Mouse (Mus musculus) induced T-regulatory cell, adult 2 months (primary cell): ENCODE results near the gene Gm3055.
"Not testable (repeated sequence)": the region's sequence is repeated elsewhere in the genome, so short reads cannot be mapped to it uniquely, and the experiment has no call there.

Experiments
- DNase-seq: peaks from one replicate; pipeline ENCODE4 v3.0.0-alpha.2; 2012; ENCODE audit warnings: low read depth

The Gm3055 gene

GRCm38 (mm10) chr10:81770506-81771403, at the start of gene Gm3055:
Gm3055 (minus strand) TSS chr10:81771161.
- not testable (repeated sequence) for DNase-seq

GRCm38 (mm10) chr10:81811899-81812298, 40.9 kb upstream of the Gm3055 start, which contains the start of gene Gm4767:
Gm4767 (plus strand) TSS chr10:81812186.
- DNase-seq = peak; percentile 0

- not testable (repeated sequence) for DNase-seq
Measured at GRCm38 (mm10) chr10:81771404-81771777, 430 bp upstream of the Gm3055 start.

GRCm38 (mm10) chr10:81704531-81705301, 66.2 kb downstream of the Gm3055 start, which contains the start of gene Zfp433:
Zfp433 (plus strand) TSS chr10:81704825.
- DNase-seq = not testable (repeated sequence)
